Mouse (Mus musculus): Measurements from ENCODE around the gene Lifr. TPM values are rescaled to one million over a fixed set of nuclear protein-coding genes. Genes with fewer than 3 reads are reported as not detected.

Gene Lifr
- polyA plus RNA-seq, 1 experiment: 14.8 TPM

- no peak for TF ChIP-seq REST (IDR thresholded peaks at IDR 0.05; ENCODE audit: insufficient read depth, insufficient read length)
- TF ChIP-seq CEBPB (IDR thresholded peaks at IDR 0.05; ENCODE audit: insufficient read depth, poor library complexity, severe bottlenecking): peak; percentile 65; the same call in 1 of the 2 replicates
- Histone ChIP-seq H3K79me2 (ENCODE audit: control insufficient read depth, insufficient read depth) (no peaks in the 10 kb centered on the region), H3K36me3 (ENCODE audit: control insufficient read depth, insufficient read depth) (no peaks in the 10 kb centered on the region)
Observed at GRCm38 (mm10) chr15:7100226-7100625, 9.8 kb downstream of the Lifr start.

GRCm38 (mm10) chr15:7103051-7103450 lies 12.6 kb downstream of the Lifr start:
- TF ChIP-seq USF1 (IDR thresholded peaks at IDR 0.05; ENCODE audit: low read depth): peak; percentile 13
- no peak for TF ChIP-seq TCF12 (IDR thresholded peaks at IDR 0.05; ENCODE audit: insufficient read depth, poor library complexity, severe bottlenecking)
- no peak overlapping the region for H3K4me3 ChIP-seq
- H3ac ChIP-seq (ENCODE audit: control insufficient read depth, insufficient read length): no peak overlapping the region
- H3K27me3 ChIP-seq (ENCODE audit: control insufficient read depth, insufficient read depth, insufficient read length): no peaks in the 10 kb centered on the region
- H3K36me3 ChIP-seq (ENCODE audit: control insufficient read depth, insufficient read depth): no peaks in the 10 kb centered on the region
- H3K4me2 ChIP-seq (ENCODE audit: low read depth): no peak overlapping the region
- H3K79me2 ChIP-seq (ENCODE audit: control insufficient read depth, insufficient read depth): no peaks in the 10 kb centered on the region

More at GRCm38 (mm10) chr15:7100226-7100625, 9.8 kb downstream of the Lifr start:
- peak overlapping the region; percentile 32 for H3K4me2 ChIP-seq (ENCODE audit: low read depth)
- H3ac ChIP-seq (ENCODE audit: control insufficient read depth, insufficient read length): no peak overlapping the region
- no peaks in the 10 kb centered on the region for H3K27me3 ChIP-seq (ENCODE audit: control insufficient read depth, insufficient read depth, insufficient read length)
- no peak overlapping the region for H3K4me3 ChIP-seq

- Histone ChIP-seq H3K4me2 (ENCODE audit: low read depth) (peak overlapping the region; percentile 30), H3ac (ENCODE audit: control insufficient read depth, insufficient read length) (no peak overlapping the region)
Observed at GRCm38 (mm10) chr15:7105224-7105623, 14.8 kb downstream of the Lifr start.

GRCm38 (mm10) chr15:7108160-7108559 lies 17.7 kb downstream of the Lifr start:
- H3K4me3 ChIP-seq: no peak overlapping the region
- H3K27me3 ChIP-seq (ENCODE audit: control insufficient read depth, insufficient read depth, insufficient read length): no peaks in the 10 kb centered on the region
- no peaks in the 10 kb centered on the region for H3K36me3 ChIP-seq (ENCODE audit: control insufficient read depth, insufficient read depth)
- TF ChIP-seq MAX (IDR thresholded peaks at IDR 0.05; ENCODE audit: low read depth): no peak
- no peak for TF ChIP-seq SRF (IDR thresholded peaks at IDR 0.05; ENCODE audit: control insufficient read depth, insufficient read length, low read depth)
- no peak for TF ChIP-seq MYOD1 (IDR thresholded peaks at IDR 0.05; ENCODE audit: control insufficient read depth in 1 of 3, insufficient read length in 2 of 3, low read depth in 2 of 3)
- no peak for TF ChIP-seq TCF12 (IDR thresholded peaks at IDR 0.05; ENCODE audit: insufficient read depth, poor library complexity, severe bottlenecking)
- TF ChIP-seq TCF3 (IDR thresholded peaks at IDR 0.05; ENCODE audit: insufficient read length, low read depth): no peak
- no peak for TF ChIP-seq REST (IDR thresholded peaks at IDR 0.05; ENCODE audit: insufficient read depth, insufficient read length)
- no peak for TF ChIP-seq CEBPB (IDR thresholded peaks at IDR 0.05; ENCODE audit: insufficient read depth, poor library complexity, severe bottlenecking)
- no peak for TF ChIP-seq POLR2A (IDR thresholded peaks at IDR 0.05; ENCODE audit: insufficient read length, low read depth)
- TF ChIP-seq USF1 (IDR thresholded peaks at IDR 0.05; ENCODE audit: low read depth): no peak
- TF ChIP-seq POLR2AphosphoS2 (IDR thresholded peaks at IDR 0.05; ENCODE audit: insufficient read length, low read depth): no peak
- no peak for TF ChIP-seq MYOG (IDR thresholded peaks at IDR 0.05; ENCODE audit: control insufficient read depth in 1 of 3, insufficient read depth in 1 of 3, insufficient read length in 2 of 3, low read depth in 2 of 3)
- no peak for TF ChIP-seq E2F4 (IDR thresholded peaks at IDR 0.05; ENCODE audit: insufficient read depth)
- no peak overlapping the region for H3ac ChIP-seq (ENCODE audit: control insufficient read depth, insufficient read length)
- H3K79me2 ChIP-seq (ENCODE audit: control insufficient read depth, insufficient read depth): no peaks in the 10 kb centered on the region
- no peak overlapping the region for H3K4me2 ChIP-seq (ENCODE audit: low read depth)

More at GRCm38 (mm10) chr15:7105224-7105623, 14.8 kb downstream of the Lifr start:
- Histone ChIP-seq H3K4me3 (no peak overlapping the region), H3K27me3 (ENCODE audit: control insufficient read depth, insufficient read depth, insufficient read length) (no peaks in the 10 kb centered on the region), H3K36me3 (ENCODE audit: control insufficient read depth, insufficient read depth) (no peaks in the 10 kb centered on the region), H3K79me2 (ENCODE audit: control insufficient read depth, insufficient read depth) (no peaks in the 10 kb centered on the region)
- no peak for TF ChIP-seq TCF12 (IDR thresholded peaks at IDR 0.05; ENCODE audit: insufficient read depth, poor library complexity, severe bottlenecking)
- TF ChIP-seq REST (IDR thresholded peaks at IDR 0.05; ENCODE audit: insufficient read depth, insufficient read length): no peak
- no peak for TF ChIP-seq CEBPB (IDR thresholded peaks at IDR 0.05; ENCODE audit: insufficient read depth, poor library complexity, severe bottlenecking)
- no peak for TF ChIP-seq USF1 (IDR thresholded peaks at IDR 0.05; ENCODE audit: low read depth)
- TF ChIP-seq TCF3 (IDR thresholded peaks at IDR 0.05; ENCODE audit: insufficient read length, low read depth): no peak
- no peak for TF ChIP-seq POLR2AphosphoS2 (IDR thresholded peaks at IDR 0.05; ENCODE audit: insufficient read length, low read depth)
- no peak for TF ChIP-seq MYOG (IDR thresholded peaks at IDR 0.05; ENCODE audit: control insufficient read depth in 1 of 3, insufficient read depth in 1 of 3, insufficient read length in 2 of 3, low read depth in 2 of 3)
- TF ChIP-seq E2F4 (IDR thresholded peaks at IDR 0.05; ENCODE audit: insufficient read depth): no peak
- no peak for TF ChIP-seq POLR2A (IDR thresholded peaks at IDR 0.05; ENCODE audit: insufficient read length, low read depth)
- TF ChIP-seq MYOD1 (IDR thresholded peaks at IDR 0.05; ENCODE audit: control insufficient read depth in 1 of 3, insufficient read length in 2 of 3, low read depth in 2 of 3): no peak
- no peak for TF ChIP-seq SRF (IDR thresholded peaks at IDR 0.05; ENCODE audit: control insufficient read depth, insufficient read length, low read depth)

- Histone ChIP-seq H3K79me2 (ENCODE audit: control insufficient read depth, insufficient read depth) (no peaks in the 10 kb centered on the region), H3ac (ENCODE audit: control insufficient read depth, insufficient read length) (no peak overlapping the region), H3K27me3 (ENCODE audit: control insufficient read depth, insufficient read depth, insufficient read length) (no peaks in the 10 kb centered on the region), H3K4me2 (ENCODE audit: low read depth) (peak overlapping the region; percentile 37), H3K4me3 (no peak overlapping the region), H3K36me3 (ENCODE audit: control insufficient read depth, insufficient read depth) (no peaks in the 10 kb centered on the region)
- TF ChIP-seq CEBPB (IDR thresholded peaks at IDR 0.05; ENCODE audit: insufficient read depth, poor library complexity, severe bottlenecking) (no peak), POLR2AphosphoS2 (IDR thresholded peaks at IDR 0.05; ENCODE audit: insufficient read length, low read depth) (no peak), MYOD1 (IDR thresholded peaks at IDR 0.05; ENCODE audit: control insufficient read depth in 1 of 3, insufficient read length in 2 of 3, low read depth in 2 of 3) (peak; percentile 76 to 98 (median 97)), SRF (IDR thresholded peaks at IDR 0.05; ENCODE audit: control insufficient read depth, insufficient read length, low read depth) (no peak), MYOG (IDR thresholded peaks at IDR 0.05; ENCODE audit: control insufficient read depth in 1 of 3, insufficient read depth in 1 of 3, insufficient read length in 2 of 3, low read depth in 2 of 3) (peak in 2 of 3 experiments; percentile 52 to 84), REST (IDR thresholded peaks at IDR 0.05; ENCODE audit: insufficient read depth, insufficient read length) (no peak), USF1 (IDR thresholded peaks at IDR 0.05; ENCODE audit: low read depth) (no peak), TCF3 (IDR thresholded peaks at IDR 0.05; ENCODE audit: insufficient read length, low read depth) (peak; percentile 88), E2F4 (IDR thresholded peaks at IDR 0.05; ENCODE audit: insufficient read depth) (no peak), MAX (IDR thresholded peaks at IDR 0.05; ENCODE audit: low read depth) (no peak), POLR2A (IDR thresholded peaks at IDR 0.05; ENCODE audit: insufficient read length, low read depth) (no peak), TCF12 (IDR thresholded peaks at IDR 0.05; ENCODE audit: insufficient read depth, poor library complexity, severe bottlenecking) (peak; percentile 23)
Observed at GRCm38 (mm10) chr15:7112227-7112907, 22.0 kb downstream of the Lifr start.

All from myocyte (in vitro differentiated cells).